Mouse (Mus musculus): Measurements from ENCODE around the gene Scyl1. TPM values are rescaled to one million over a fixed set of nuclear protein-coding genes. Genes with fewer than 3 reads are reported as not detected.

Gene Scyl1
- total and polyA plus RNA-seq, 3 experiments, result 36.0 to 64.1 TPM; not detected in 1

- TF ChIP-seq ZKSCAN1 (IDR thresholded peaks at IDR 0.05; ENCODE audit: low read depth, low read length) (no peak), GATA1 (IDR thresholded peaks at IDR 0.05; ENCODE audit: low read depth, low read length) (no peak), HCFC1 (IDR thresholded peaks at IDR 0.05; ENCODE audit: low read depth, low read length) (no peak), RAD21 (IDR thresholded peaks at IDR 0.05; ENCODE audit: low read depth, low read length) (no peak), MYC (IDR thresholded peaks at IDR 0.05; ENCODE audit: low read depth, low read length) (no peak), NRF1 (IDR thresholded peaks at IDR 0.05; ENCODE audit: insufficient read depth, low read depth, low read length, poor library complexity, severe bottlenecking) (no peak), USF1 (IDR thresholded peaks at IDR 0.05; ENCODE audit: low read depth, low read length) (no peak), E2F4 (IDR thresholded peaks at IDR 0.05; ENCODE audit: borderline replicate concordance, low read depth, low read length) (no peak), EP300 (IDR thresholded peaks at IDR 0.05; ENCODE audit: low read depth in 1 of 2, low read length in 2 of 2) (no peak), MAZ (IDR thresholded peaks at IDR 0.05; ENCODE audit: low read depth, low read length) (no peak), ZMIZ1 (IDR thresholded peaks at IDR 0.05; ENCODE audit: low read depth, low read length) (no peak)
- Histone ChIP-seq H3K27me3 (ENCODE audit: control insufficient read depth in 1 of 2, insufficient read depth in 2 of 2, low read length in 2 of 2) (no peaks in the 10 kb centered on the region), H3K36me3 (ENCODE audit: control insufficient read depth in 1 of 2, insufficient read depth in 2 of 2, low read length in 2 of 2) (no peaks in the 10 kb centered on the region), H3K27ac (ENCODE audit: control insufficient read depth, low read depth, low read length) (no peak overlapping the region), H3K9ac (ENCODE audit: control insufficient read depth, low read depth, low read length, poor library complexity, severe bottlenecking) (no peak overlapping the region), H3K79me2 (ENCODE audit: control insufficient read depth, insufficient read depth, low read length, poor library complexity) (no peaks in the 10 kb centered on the region), H3K4me1 (ENCODE audit: control insufficient read depth in 1 of 2, insufficient read depth in 2 of 2, low read length in 2 of 2) (peaks cover 0 to 11% of the 10 kb centered on the region in 2 experiments; a peak in 2 of 4 replicates), H3K9me3 (replicated peaks; ENCODE audit: insufficient read depth, low read length) (no peaks in the 10 kb centered on the region), H3K4me3 (ENCODE audit: control insufficient read depth in 1 of 2, insufficient read depth in 1 of 2, low read depth in 2 of 2, low read length in 2 of 2) (no peak overlapping the region)
- DNase-seq (ENCODE audit: low read depth, low spot score), result no peak
These were observed 13.8 kb upstream of the Scyl1 start for GRCm38 (mm10) chr19:5784958-5785577.

GRCm38 (mm10) chr19:5782121-5782520 lies 10.9 kb upstream of the Scyl1 start:
- TF ChIP-seq GATA1 (IDR thresholded peaks at IDR 0.05; ENCODE audit: low read depth, low read length) (0 out of 2 replicates have a peak, but pooled peaks have one; percentile 14), EP300 (IDR thresholded peaks at IDR 0.05; ENCODE audit: low read depth in 1 of 2, low read length in 2 of 2) (0 out of 4 replicates have a peak, but pooled peaks of 1 of the 2 experiments have one; percentile 10), TAL1 (IDR thresholded peaks at IDR 0.05; ENCODE audit: low read length) (0 out of 2 replicates have a peak, but pooled peaks have one; percentile 11), MYB (IDR thresholded peaks at IDR 0.05; ENCODE audit: low read depth, low read length) (no peak), ETS1 (IDR thresholded peaks at IDR 0.05; ENCODE audit: low read depth, low read length) (peak; percentile 44; the same call in 1 of the 2 replicates)
- no peaks in the 10 kb centered on the region for H3K79me2 ChIP-seq (ENCODE audit: control insufficient read depth, insufficient read depth, low read length, poor library complexity)
- H3K36me3 ChIP-seq (ENCODE audit: control insufficient read depth in 1 of 2, insufficient read depth in 2 of 2, low read length in 2 of 2), result no peaks in the 10 kb centered on the region
- no peak overlapping the region for H3K27ac ChIP-seq (ENCODE audit: control insufficient read depth, low read depth, low read length)
- no peak overlapping the region for H3K9ac ChIP-seq (ENCODE audit: control insufficient read depth, low read depth, low read length, poor library complexity, severe bottlenecking)
- H3K9me3 ChIP-seq (replicated peaks; ENCODE audit: insufficient read depth, low read length), result no peaks in the 10 kb centered on the region
- peak; percentile 59 for DNase-seq (ENCODE audit: low read depth, low spot score)
- H3K27me3 ChIP-seq (ENCODE audit: control insufficient read depth in 1 of 2, insufficient read depth in 2 of 2, low read length in 2 of 2), result no peaks in the 10 kb centered on the region
- H3K4me3 ChIP-seq (ENCODE audit: control insufficient read depth in 1 of 2, insufficient read depth in 1 of 2, low read depth in 2 of 2, low read length in 2 of 2), result no peak overlapping the region
- H3K4me1 ChIP-seq (ENCODE audit: control insufficient read depth in 1 of 2, insufficient read depth in 2 of 2, low read length in 2 of 2), result 0 out of 4 replicates have a peak, but pooled peaks cover 0 to 5% of the 10 kb centered on the region in 2 experiments
